Mouse (Mus musculus) heart, postnatal 0 days (tissue): ENCODE data around the gene Tulp4. TPM values are rescaled to one million over a fixed set of nuclear protein-coding genes. Genes with fewer than 3 reads are reported as not detected.

Experiments used
- ATAC-seq: fragments of 200-750 bp; cut with Nextera tagmentation; 2 replicates; pipeline ENCODE4 v1.8.0; 2017; ENCODE audit warnings: low read depth, moderate number of reproducible peaks, moderate library complexity; ENCODE audit not compliant: insufficient read depth
- DNase-seq: peaks from one replicate; pipeline ENCODE4 v3.0.0-alpha.2; 2016; ENCODE audit warnings: low spot score
- H3K27ac ChIP-seq: fragments of 300-500 bp; sonication (generic); 2 replicates; pipeline ENCODE4 v1.5.1; 2014; ENCODE audit warnings: low read depth, mild to moderate bottlenecking
- H3K27me3 ChIP-seq: fragments of 300-500 bp; sonication (generic); 2 replicates; pipeline ENCODE4 v1.6.1; 2014; ENCODE audit warnings: low read length, mixed read lengths; ENCODE audit not compliant: control insufficient read depth, insufficient read depth
- H3K36me3 ChIP-seq: fragments of 300-500 bp; sonication (generic); replicated peaks from 2 replicates; pipeline ENCODE4 v1.6.1; 2014; ENCODE audit warnings: low read length, mixed read lengths; ENCODE audit not compliant: control insufficient read depth, insufficient read depth
- H3K4me1 ChIP-seq: fragments of 300-500 bp; sonication (generic); 2 replicates; pipeline ENCODE4 v1.6.1; 2014; ENCODE audit warnings: antibody characterized with exemption; ENCODE audit not compliant: control insufficient read depth, insufficient read depth
- H3K4me2 ChIP-seq: fragments of 300-500 bp; sonication (generic); 2 replicates; pipeline ENCODE4 v1.6.1; 2014; ENCODE audit warnings: low read depth, mild to moderate bottlenecking, low read length, moderate library complexity
- H3K4me3 ChIP-seq: fragments of 300-500 bp; sonication (generic); 2 replicates; pipeline ENCODE4 v1.5.1; 2014; ENCODE audit warnings: low read depth, low read length
- H3K9ac ChIP-seq: fragments of 300-500 bp; sonication (generic); replicated peaks from 2 replicates; pipeline ENCODE4 v1.6.1; 2014; ENCODE audit warnings: low read depth, low read length, mixed read lengths
- H3K9me3 ChIP-seq: fragments of 300-500 bp; sonication (generic); replicated peaks from 2 replicates; pipeline ENCODE4 v1.6.1; 2016; ENCODE audit warnings: low read length; ENCODE audit not compliant: control insufficient read depth
- CTCF ChIP-seq: IDR thresholded peaks from 2 replicates; pipeline ENCODE4 v1.5.1; 2016; ENCODE audit warnings: antibody characterized with exemption, control low read depth, low read depth
- EP300 ChIP-seq: IDR thresholded peaks from 2 replicates; pipeline ENCODE4 v1.6.1; 2016; ENCODE audit warnings: antibody characterized with exemption, low read depth
- WGBS: fragments of 180-500 bp; shearing (Covaris S2); extraction: QIAGEN DNeasy Blood & Tissue Kit; methylation state at CpG from one replicate; pipeline ENCODE4 v1.1.7; 2014; 5-methylcytosine and 5-hydroxymethylcytosine counted together
- polyA plus RNA-seq: library from polyadenylated mRNA; unstranded; fragments of >200 nt; fragmentation: Nextera tagmentation; extraction: Ambion mirVana; gene quantifications from 2 replicates; pipeline ENCODE4 v1.2.1, GENCODE M21; 2015
- total RNA-seq: library from RNA; depleted of rRNA; stranded (reverse); fragments of >200 nt; gene quantifications from 2 replicates; pipeline ENCODE4 v1.2.3, GENCODE M21; 2014; ENCODE audit warnings: low replicate concordance

The Tulp4 gene
- total and polyA plus RNA-seq, 2 experiments from 2014 or later, result 33.3 to 45.2 TPM

DNA sequence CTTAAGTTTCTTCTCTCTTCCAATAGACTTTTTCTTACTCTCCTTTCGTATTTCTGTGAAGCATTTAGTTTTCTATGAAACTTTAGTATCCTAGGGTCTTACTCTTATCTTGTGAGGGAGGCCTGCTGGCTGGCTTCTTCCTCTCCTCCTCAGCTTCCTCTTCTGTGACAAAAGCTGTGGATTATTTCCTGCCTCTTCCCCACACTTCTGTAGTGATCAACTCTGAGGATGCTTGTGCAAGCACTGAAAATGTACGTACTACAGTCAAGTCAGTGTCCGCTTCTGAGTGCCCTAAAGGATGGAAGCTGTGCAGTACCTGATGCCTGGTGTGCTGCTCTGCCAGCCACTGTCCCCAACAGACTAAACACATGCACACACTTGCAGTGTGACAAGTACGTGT, 80.4 kb downstream of the Tulp4 start:
- TF ChIP-seq CTCF (no peak), EP300 (no peak)
- no peak for ATAC-seq
- Histone ChIP-seq H3K36me3 (peaks cover 31% of the 10 kb centered on the region), H3K27me3 (no peaks in the 10 kb centered on the region), H3K4me2 (no peak overlapping the region), H3K4me1 (peaks cover 3% of the 10 kb centered on the region; the same call in 1 of the 2 replicates), H3K4me3 (no peak overlapping the region), H3K9me3 (no peaks in the 10 kb centered on the region), H3K27ac (no peak overlapping the region), H3K9ac (no peak overlapping the region)
- DNase-seq, result no peak
- 73% methylated on average over 4 of the region's 4 CpGs for WGBS

DNA sequence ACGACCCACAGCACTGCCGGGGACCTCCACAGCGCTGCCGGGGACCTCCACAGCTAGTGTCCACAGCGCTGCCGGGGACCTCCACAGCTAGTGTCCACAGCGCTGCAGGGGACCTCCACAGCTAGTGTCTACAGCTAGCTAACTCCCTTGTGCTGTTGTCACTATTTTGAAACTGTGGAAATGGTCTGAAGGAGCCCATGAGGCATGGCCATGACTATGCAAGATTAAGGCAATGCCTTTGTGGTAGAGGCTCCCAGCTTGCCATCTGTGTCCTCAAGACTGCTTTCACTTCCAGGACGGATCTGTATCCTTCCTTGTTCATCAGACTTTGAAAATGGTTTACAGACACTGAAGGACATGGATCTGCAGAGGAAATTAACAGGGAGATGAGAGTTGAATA, 80.9 kb downstream of the Tulp4 start:
- 92% methylated on average over 8 of the region's 8 CpGs for WGBS
- Histone ChIP-seq H3K27me3 (no peaks in the 10 kb centered on the region), H3K9ac (no peak overlapping the region), H3K4me2 (no peak overlapping the region), H3K4me1 (peaks cover 8% of the 10 kb centered on the region), H3K4me3 (no peak overlapping the region), H3K27ac (no peak overlapping the region), H3K36me3 (peaks cover 35% of the 10 kb centered on the region), H3K9me3 (no peaks in the 10 kb centered on the region)
- DNase-seq, result no peak
- no peak for ATAC-seq
- TF ChIP-seq CTCF, result no peak
- no peak for TF ChIP-seq EP300

DNA sequence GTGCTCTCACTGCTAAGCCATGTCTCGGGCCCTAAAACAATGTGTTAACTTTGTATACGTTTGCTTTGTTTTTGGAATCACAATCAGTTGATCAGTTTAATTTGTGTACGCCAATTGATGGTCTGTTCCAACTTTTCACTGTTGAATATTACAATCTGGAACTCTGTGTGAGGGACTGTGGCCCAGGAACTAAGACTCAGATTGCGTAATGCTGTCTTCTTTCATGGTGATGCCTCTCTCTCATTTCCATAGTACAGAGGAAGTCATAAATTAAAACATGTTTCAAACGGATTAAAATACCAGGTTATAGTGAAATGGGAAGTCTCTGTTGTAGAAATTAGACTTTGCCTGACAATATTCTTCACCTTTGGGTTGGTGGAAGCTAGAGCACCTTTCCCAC, 83.0 kb downstream of the Tulp4 start:
- 85% methylated on average over 5 of the region's 5 CpGs for WGBS

DNA sequence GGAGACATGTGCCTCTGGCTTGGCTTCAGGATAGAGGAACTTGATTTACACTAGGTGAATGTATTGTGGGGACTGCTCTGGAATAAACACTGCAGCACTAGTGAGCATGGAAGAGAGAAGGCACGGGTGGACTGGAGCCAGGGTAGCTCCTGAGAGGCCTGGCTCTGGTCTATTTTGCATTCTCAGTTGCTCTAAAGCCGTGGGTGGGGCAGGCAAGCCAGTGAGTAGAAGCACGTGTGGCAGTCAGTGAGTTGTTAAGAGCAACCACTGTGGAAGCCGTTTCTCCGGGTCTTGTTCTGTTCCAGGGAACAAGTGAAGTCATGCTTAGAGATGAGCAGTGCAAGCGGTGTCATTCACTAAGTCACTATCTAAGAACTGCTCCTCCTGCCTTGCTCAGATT, 86.0 kb downstream of the Tulp4 start:
- ATAC-seq, result no peak
- H3K4me1 ChIP-seq, result peaks cover 12% of the 10 kb centered on the region
- no peak overlapping the region for H3K27ac ChIP-seq
- peaks cover 26% of the 10 kb centered on the region; the same call in 1 of the 2 replicates for H3K36me3 ChIP-seq
- no peak for DNase-seq
- no peak overlapping the region for H3K9ac ChIP-seq
- no peaks in the 10 kb centered on the region for H3K9me3 ChIP-seq
- no peaks in the 10 kb centered on the region for H3K27me3 ChIP-seq
- no peak overlapping the region for H3K4me2 ChIP-seq
- no peak overlapping the region for H3K4me3 ChIP-seq
- 55% methylated on average over 6 of the region's 6 CpGs for WGBS
- no peak for TF ChIP-seq EP300
- TF ChIP-seq CTCF, result no peak

More for the DNA sequence above, 83.0 kb downstream of the Tulp4 start:
- no peak overlapping the region for H3K27ac ChIP-seq
- peaks cover 43% of the 10 kb centered on the region for H3K36me3 ChIP-seq
- ATAC-seq, result no peak
- no peak overlapping the region for H3K9ac ChIP-seq
- no peak overlapping the region for H3K4me3 ChIP-seq
- TF ChIP-seq EP300 (no peak), CTCF (no peak)
- H3K4me1 ChIP-seq, result peaks cover 12% of the 10 kb centered on the region
- H3K27me3 ChIP-seq, result no peaks in the 10 kb centered on the region
- H3K4me2 ChIP-seq, result no peak overlapping the region
- no peak for DNase-seq
- H3K9me3 ChIP-seq, result no peaks in the 10 kb centered on the region

DNA sequence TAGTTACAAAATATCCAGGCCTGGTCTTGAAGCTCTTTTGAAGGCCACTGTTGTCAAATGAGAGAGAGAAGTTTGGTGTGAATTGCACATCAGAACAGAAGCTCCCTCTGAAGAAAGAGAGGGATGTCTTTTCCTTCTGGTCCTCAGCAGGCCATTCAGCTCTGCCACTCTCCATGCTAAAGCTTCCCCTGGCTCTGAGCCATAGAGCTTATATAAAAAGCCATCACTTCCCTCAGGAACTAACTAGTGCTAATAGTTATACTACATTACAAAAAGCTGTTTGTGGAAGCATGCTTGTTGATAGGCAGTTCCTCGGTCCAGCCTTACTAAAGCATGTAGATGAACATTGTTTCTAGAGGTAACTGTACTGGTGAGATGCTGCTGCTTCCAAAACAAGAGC, 89.2 kb downstream of the Tulp4 start:
- no peak overlapping the region for H3K9ac ChIP-seq
- no peak overlapping the region for H3K4me3 ChIP-seq
- peaks cover 27% of the 10 kb centered on the region for H3K36me3 ChIP-seq
- peaks cover 12% of the 10 kb centered on the region for H3K4me1 ChIP-seq
- WGBS, result 78% methylated on average over 1 of the region's 1 CpGs
- ATAC-seq (no peak), DNase-seq (no peak)
- no peaks in the 10 kb centered on the region for H3K27me3 ChIP-seq
- H3K9me3 ChIP-seq, result no peaks in the 10 kb centered on the region
- no peak overlapping the region for H3K4me2 ChIP-seq
- no peak overlapping the region for H3K27ac ChIP-seq
- TF ChIP-seq CTCF (no peak), EP300 (no peak)

DNA sequence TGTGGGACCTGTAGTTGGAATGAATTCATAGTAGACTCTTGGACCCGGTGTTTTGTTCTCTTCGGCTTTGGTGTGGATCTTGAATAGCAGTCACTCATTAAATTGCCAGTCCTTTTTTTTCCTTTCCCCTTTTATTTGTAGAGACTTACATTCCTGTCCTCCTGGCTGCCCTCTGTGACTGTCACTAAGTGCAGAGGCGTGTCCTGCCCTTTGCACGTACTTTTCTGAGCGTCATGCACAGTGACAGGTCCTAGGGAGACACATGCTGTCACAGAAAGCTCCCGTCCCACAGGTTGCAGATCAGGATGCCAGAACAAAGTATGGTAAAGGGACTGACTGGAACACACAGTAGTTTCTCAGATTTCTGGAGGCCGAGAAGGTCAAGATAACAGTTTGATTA, 91.3 kb downstream of the Tulp4 start:
- 51% methylated on average over 7 of the region's 7 CpGs for WGBS
- H3K27ac ChIP-seq, result no peak overlapping the region
- no peaks in the 10 kb centered on the region for H3K9me3 ChIP-seq
- H3K9ac ChIP-seq, result no peak overlapping the region
- no peak for ATAC-seq
- no peaks in the 10 kb centered on the region for H3K27me3 ChIP-seq
- H3K4me2 ChIP-seq, result no peak overlapping the region
- H3K4me3 ChIP-seq, result no peak overlapping the region
- no peak for DNase-seq
- H3K36me3 ChIP-seq, result peaks cover 33% of the 10 kb centered on the region
- peaks cover under 1% of the 10 kb centered on the region; the same call in 1 of the 2 replicates for H3K4me1 ChIP-seq
- TF ChIP-seq CTCF (no peak), EP300 (no peak)
